Mouse (Mus musculus) embryonic facial prominence, embryonic 13.5 days (tissue): ENCODE results near the gene Ifna6. TPM values are rescaled to one million over a fixed set of nuclear protein-coding genes. Genes with fewer than 3 reads are reported as not detected.
A peak's percentile ranks its signal among the peaks of the same experiment; 100 is the strongest.
"Not testable (repeated sequence)": the region's sequence is repeated elsewhere in the genome, so short reads cannot be mapped to it uniquely, and the experiment has no call there.

Source experiments
- ATAC-seq: fragments of 200-750 bp; cut with Nextera tagmentation; 2 replicates; pipeline ENCODE4 v1.8.0; 2017; ENCODE audit warnings: low read depth; ENCODE audit not compliant: insufficient number of reproducible peaks, insufficient read depth, low FRiP score, low TSS enrichment
- H3K27ac ChIP-seq: fragments of 300-500 bp; sonication (generic); 2 replicates; pipeline ENCODE4 v1.5.1; 2015; ENCODE audit warnings: moderate library complexity, mild to moderate bottlenecking, inconsistent platforms
- H3K27me3 ChIP-seq: fragments of 300-500 bp; sonication (generic); 2 replicates; pipeline ENCODE4 v1.6.1; 2015; ENCODE audit warnings: mild to moderate bottlenecking, inconsistent platforms
- H3K36me3 ChIP-seq: fragments of 300-500 bp; sonication (generic); 2 replicates; pipeline ENCODE4 v1.6.1; 2015; ENCODE audit warnings: mild to moderate bottlenecking, inconsistent platforms
- H3K4me1 ChIP-seq: fragments of 300-500 bp; sonication (generic); 2 replicates; pipeline ENCODE4 v1.6.1; 2015; ENCODE audit warnings: inconsistent platforms
- H3K4me2 ChIP-seq: fragments of 300-500 bp; sonication (generic); 2 replicates; pipeline ENCODE4 v1.6.1; 2015; ENCODE audit warnings: moderate library complexity, mild to moderate bottlenecking, inconsistent platforms
- H3K4me3 ChIP-seq: fragments of 300-500 bp; sonication (generic); 2 replicates; pipeline ENCODE4 v1.5.1; 2015; ENCODE audit warnings: mild to moderate bottlenecking, inconsistent platforms
- H3K9ac ChIP-seq: fragments of 300-500 bp; sonication (generic); 2 replicates; pipeline ENCODE4 v1.6.1; 2015; ENCODE audit warnings: mild to moderate bottlenecking, inconsistent platforms
- H3K9me3 ChIP-seq: fragments of 300-500 bp; sonication (generic); 2 replicates; pipeline ENCODE4 v1.6.1; 2016; ENCODE audit warnings: inconsistent platforms
- WGBS: fragments of 180-500 bp; shearing (Covaris S2); methylation state at CpG from one replicate; pipeline ENCODE4 v1.1.7; 2015; ENCODE audit warnings: mixed read lengths; 5-methylcytosine and 5-hydroxymethylcytosine counted together
- polyA plus RNA-seq: library from polyadenylated mRNA; unstranded; fragments of >200 nt; fragmentation: Nextera tagmentation; extraction: Ambion mirVana; gene quantifications from 2 replicates; pipeline ENCODE4 v1.2.1, GENCODE M21; 2015

Ifna6 gene
- polyA plus RNA-seq, 1 experiment from 2014 or later = not detected

DNA sequence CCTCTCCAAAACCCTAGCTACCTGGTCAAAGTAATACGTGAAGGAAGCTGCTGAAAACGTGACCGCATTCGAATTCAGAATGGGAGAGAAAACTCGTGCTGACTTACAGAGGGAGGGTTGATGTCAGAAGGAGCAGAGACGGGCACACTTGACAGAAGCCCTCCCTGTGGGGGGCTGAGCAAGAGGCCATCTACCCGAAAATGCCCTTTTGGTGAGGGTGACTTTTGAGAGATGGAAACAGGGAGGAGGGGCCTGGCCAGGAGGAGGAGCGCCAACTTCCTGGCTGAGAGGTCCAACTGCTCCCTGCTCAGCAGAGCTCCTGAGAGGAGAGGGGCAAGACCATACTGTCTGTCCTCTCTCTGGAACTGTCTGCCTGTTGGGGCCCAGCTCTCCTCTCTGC, 22.0 kb upstream of the Ifna6 start, which contains the start of gene Gm13288:
Gm13288 (plus strand) TSS at position 301 of the 400 bp plus-strand sequence.
- peak within 1 kb of the TSS; percentile 45 for H3K4me2 ChIP-seq
- H3K4me1 ChIP-seq, H3K27me3 ChIP-seq, H3K36me3 ChIP-seq, H3K9me3 ChIP-seq, H3K27ac ChIP-seq, ATAC-seq: not testable (repeated sequence)
- no CpG with 5 or more reads among the region's 8 CpGs for WGBS
- H3K9ac ChIP-seq = 0 out of 2 replicates have a peak within 1 kb of the TSS, but pooled peaks have one; percentile 55
- peak within 1 kb of the TSS; percentile 32 for H3K4me3 ChIP-seq

DNA sequence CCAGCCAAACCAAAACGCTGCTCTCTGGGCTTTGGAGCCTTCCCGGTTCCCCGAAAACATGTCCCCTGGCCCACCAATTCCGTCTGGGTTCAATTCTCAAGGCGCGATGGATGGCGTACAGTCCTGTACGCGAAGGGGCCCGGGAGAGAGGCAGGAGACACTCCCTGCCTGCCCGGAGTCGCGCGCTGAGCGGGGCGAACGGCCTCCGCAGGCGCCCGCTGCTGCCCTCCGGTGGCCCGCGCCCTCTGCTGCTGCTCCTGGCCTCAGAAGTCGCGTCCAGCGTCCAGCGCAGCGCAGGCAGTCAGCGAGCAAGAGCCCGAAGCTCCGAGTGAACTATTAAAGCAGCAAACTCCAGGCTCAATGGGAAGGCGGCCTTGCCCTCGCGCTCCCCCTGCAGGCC, 21.5 kb upstream of the Ifna6 start:
- not testable (repeated sequence) for H3K9me3 ChIP-seq
- peak overlapping the region; percentile 32 for H3K4me3 ChIP-seq

DNA sequence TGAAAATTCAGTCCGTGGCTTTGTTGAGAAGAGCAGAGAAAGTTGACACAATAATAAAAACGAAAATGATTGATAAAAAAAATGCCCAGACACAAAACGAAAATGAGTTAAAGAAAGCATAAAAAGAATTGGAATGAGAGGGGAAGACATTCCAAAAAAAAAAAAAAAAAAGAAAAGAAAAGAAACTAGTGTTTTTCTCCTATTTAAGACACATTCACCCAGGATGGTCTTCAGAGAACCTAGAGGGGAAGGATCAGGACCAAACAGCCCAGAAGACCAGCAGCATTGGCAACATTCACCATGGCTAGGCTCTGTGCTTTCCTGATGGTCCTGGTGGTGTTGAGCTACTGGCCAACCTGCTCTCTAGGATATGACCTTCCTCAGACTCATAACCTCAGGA, 11.3 kb upstream of the Ifna6 start, which contains the start of gene Ifna7:
Ifna7 (plus strand) TSS at position 301 of the 400 bp plus-strand sequence.
- Histone ChIP-seq H3K4me3 (no peak within 1 kb of the TSS), H3K36me3 (no peaks in the 10 kb centered on the region), H3K27me3 (0 out of 2 replicates have a peak, but pooled peaks cover 3% of the 10 kb centered on the region), H3K9me3 (no peaks in the 10 kb centered on the region), H3K27ac (no peak within 1 kb of the TSS), H3K9ac (no peak within 1 kb of the TSS), H3K4me2 (no peak within 1 kb of the TSS), H3K4me1 (no peaks in the 10 kb centered on the region)
- WGBS = 63% methylated on average over 3 of the region's 3 CpGs
- ATAC-seq = no peak

More for the DNA sequence above, 21.5 kb upstream of the Ifna6 start:
- Histone ChIP-seq H3K4me2 (peak overlapping the region; percentile 45), H3K9ac (0 out of 2 replicates have a peak overlapping the region, but pooled peaks have one; percentile 55)
- H3K36me3 ChIP-seq, H3K27me3 ChIP-seq, ATAC-seq, H3K27ac ChIP-seq, H3K4me1 ChIP-seq: not testable (repeated sequence)
- 0% methylated on average over 13 of the region's 34 CpGs for WGBS

DNA sequence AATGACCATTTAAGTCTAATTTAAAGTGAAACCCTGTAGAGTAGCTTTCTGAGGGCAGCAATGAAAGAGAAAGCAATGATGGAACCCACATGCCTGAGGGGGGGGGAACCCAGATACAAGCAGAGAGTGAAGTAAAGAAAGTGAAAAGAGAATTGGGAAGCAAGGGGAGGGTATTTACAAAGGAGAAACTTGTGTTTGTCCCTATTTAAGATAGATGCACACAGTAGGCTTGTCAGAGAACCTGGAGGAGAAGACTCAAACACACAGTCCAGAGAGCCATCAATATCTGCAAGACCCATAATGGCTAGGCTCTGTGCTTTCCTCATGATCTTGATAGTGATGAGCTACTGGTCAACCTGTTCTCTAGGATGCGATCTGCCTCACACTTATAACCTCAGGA, 7.6 kb upstream of the Ifna6 start, which contains the start of gene Ifna11:
Ifna11 (plus strand) TSS at position 301 of the 400 bp plus-strand sequence.
- H3K4me1 ChIP-seq = no peaks in the 10 kb centered on the region
- ATAC-seq = no peak
- H3K9ac ChIP-seq = no peak within 1 kb of the TSS
- no peaks in the 10 kb centered on the region for H3K9me3 ChIP-seq
- H3K4me3 ChIP-seq = no peak within 1 kb of the TSS
- no peak within 1 kb of the TSS for H3K4me2 ChIP-seq
- no peak within 1 kb of the TSS for H3K27ac ChIP-seq
- WGBS = 91% methylated on average over 1 of the region's 1 CpGs
- H3K27me3 ChIP-seq = 0 out of 2 replicates have a peak, but pooled peaks cover 3% of the 10 kb centered on the region
- no peaks in the 10 kb centered on the region for H3K36me3 ChIP-seq

DNA sequence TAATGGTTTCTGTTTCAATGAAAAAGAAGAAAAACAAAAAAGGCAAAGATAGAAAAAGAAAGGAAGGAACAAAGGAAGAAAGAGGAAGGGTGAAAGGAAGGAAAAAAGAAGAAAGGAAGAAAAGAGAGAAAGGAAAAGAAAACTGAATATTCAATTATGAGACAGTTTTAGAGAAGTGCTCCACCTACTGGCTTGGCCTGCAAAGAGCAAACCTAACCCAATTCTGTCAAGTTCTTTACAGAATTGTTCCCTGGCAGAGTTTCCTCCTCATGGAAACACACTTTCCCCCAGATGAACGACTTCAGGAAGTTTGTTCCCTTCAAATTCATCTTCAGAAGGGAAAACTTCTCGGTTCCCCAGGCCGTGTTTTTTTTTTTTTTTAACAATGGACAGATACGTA, 4.2 kb upstream of the Ifna6 start:
- Histone ChIP-seq H3K27ac (no peak overlapping the region), H3K36me3 (no peaks in the 10 kb centered on the region), H3K9ac (no peak overlapping the region), H3K4me1 (no peaks in the 10 kb centered on the region), H3K9me3 (no peaks in the 10 kb centered on the region), H3K27me3 (0 out of 2 replicates have a peak, but pooled peaks cover 2% of the 10 kb centered on the region), H3K4me3 (no peak overlapping the region), H3K4me2 (no peak overlapping the region)
- no peak for ATAC-seq
- WGBS = 23% methylated on average over 4 of the region's 4 CpGs

DNA sequence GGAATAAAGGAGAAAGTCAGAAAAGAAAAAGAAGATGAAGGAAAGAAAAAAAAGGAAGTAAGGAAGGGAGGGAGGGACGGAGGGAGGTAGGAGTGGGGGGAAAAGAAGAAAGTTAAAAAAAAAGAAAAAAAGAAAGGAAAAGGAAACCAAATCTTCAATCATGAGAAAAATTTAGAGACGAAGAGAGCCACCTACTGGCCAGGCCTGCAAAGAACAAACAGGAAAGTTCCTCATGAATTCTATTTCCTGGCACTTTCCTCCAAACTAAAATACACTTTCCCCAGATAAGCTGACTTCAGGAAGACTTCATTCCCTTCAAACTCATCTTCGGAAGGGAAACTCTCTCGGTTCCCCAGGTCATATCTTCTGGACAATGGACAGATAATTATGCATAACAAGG, 3.3 kb downstream of the Ifna6 start:
- Histone ChIP-seq H3K4me1 (no peaks in the 10 kb centered on the region), H3K9me3 (no peaks in the 10 kb centered on the region), H3K27ac (no peak overlapping the region), H3K9ac (no peak overlapping the region), H3K27me3 (no peaks in the 10 kb centered on the region), H3K4me3 (no peak overlapping the region), H3K4me2 (no peak overlapping the region), H3K36me3 (no peaks in the 10 kb centered on the region)
- no peak for ATAC-seq
- WGBS = 25% methylated on average over 4 of the region's 4 CpGs

DNA sequence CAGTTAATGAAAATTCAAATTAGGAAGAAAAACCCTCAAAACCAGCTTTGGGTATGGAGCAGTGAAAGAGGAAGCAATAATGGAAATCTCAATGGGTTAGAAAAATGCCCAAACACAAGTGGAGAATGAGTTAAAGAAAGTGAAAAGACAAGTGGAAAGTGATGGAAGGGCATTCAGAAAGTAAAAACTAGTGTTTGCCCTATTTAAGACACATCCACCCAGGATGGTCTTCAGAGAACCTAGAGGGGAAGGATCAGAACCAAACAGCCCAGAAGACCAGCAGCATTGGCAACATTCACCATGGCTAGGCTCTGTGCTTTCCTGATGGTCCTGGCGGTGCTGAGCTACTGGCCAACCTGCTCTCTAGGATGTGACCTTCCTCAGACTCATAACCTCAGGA, 8.0 kb downstream of the Ifna6 start, which contains the start of gene Ifna5:
Ifna5 (plus strand) TSS at position 301 of the 400 bp plus-strand sequence.
- not testable (repeated sequence) for H3K4me1 ChIP-seq, H3K27ac ChIP-seq, H3K9ac ChIP-seq, H3K27me3 ChIP-seq, H3K9me3 ChIP-seq, H3K4me3 ChIP-seq, H3K4me2 ChIP-seq, H3K36me3 ChIP-seq, ATAC-seq
- 83% methylated on average over 1 of the region's 1 CpGs for WGBS

DNA sequence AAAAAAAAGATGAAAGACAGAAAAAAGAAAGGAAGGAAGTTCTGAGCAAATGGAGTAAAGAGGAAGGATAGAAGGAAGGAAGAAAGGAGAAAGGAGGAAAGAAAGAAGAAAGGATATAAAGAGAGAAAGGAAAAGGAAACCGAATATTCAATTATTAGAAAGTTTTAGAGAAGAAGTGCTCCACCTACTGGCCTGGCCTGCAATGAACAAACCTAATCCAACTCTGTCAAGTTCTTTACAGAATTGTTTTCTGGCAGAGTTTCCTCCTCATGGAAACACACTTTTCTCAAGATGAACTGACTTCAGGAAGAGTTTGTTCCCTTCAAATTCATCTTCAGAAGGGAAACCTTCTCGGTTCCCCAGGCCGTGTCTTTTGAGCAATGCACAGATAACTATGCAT, 11.6 kb downstream of the Ifna6 start:
- no peaks in the 10 kb centered on the region for H3K4me1 ChIP-seq
- H3K27ac ChIP-seq = no peak overlapping the region
- H3K9ac ChIP-seq = no peak overlapping the region
- no peaks in the 10 kb centered on the region for H3K36me3 ChIP-seq
- H3K4me3 ChIP-seq = no peak overlapping the region
- WGBS = 47% methylated on average over 3 of the region's 3 CpGs
- no peak overlapping the region for H3K4me2 ChIP-seq
- H3K9me3 ChIP-seq = no peaks in the 10 kb centered on the region
- no peak for ATAC-seq
- no peaks in the 10 kb centered on the region for H3K27me3 ChIP-seq

DNA sequence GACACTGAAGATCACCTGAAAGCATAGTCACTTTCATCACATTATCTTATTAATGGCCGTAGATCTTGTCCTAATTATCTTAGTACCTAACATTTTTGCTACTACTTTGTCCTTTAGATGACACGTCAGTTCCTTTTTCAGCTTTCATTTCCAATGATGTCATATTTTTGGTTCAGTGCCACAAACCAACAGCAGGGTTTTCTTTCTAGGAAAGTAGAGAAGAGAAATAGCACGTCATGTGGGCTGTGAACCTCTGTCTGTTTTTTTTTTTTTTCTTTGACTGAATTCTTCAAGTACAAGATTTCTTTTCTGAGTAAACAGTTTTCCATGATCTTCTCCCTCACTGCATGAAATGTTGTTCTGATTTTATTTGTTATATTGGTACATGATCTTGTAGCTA, 12.8 kb downstream of the Ifna6 start:
- H3K36me3 ChIP-seq = no peaks in the 10 kb centered on the region
- no peaks in the 10 kb centered on the region for H3K4me1 ChIP-seq
- H3K4me3 ChIP-seq = no peak overlapping the region
- H3K27me3 ChIP-seq = no peaks in the 10 kb centered on the region
- no peak overlapping the region for H3K27ac ChIP-seq
- no peaks in the 10 kb centered on the region for H3K9me3 ChIP-seq
- no peak for ATAC-seq
- no peak overlapping the region for H3K4me2 ChIP-seq
- WGBS = 70% methylated on average over 3 of the region's 3 CpGs
- no peak overlapping the region for H3K9ac ChIP-seq

DNA sequence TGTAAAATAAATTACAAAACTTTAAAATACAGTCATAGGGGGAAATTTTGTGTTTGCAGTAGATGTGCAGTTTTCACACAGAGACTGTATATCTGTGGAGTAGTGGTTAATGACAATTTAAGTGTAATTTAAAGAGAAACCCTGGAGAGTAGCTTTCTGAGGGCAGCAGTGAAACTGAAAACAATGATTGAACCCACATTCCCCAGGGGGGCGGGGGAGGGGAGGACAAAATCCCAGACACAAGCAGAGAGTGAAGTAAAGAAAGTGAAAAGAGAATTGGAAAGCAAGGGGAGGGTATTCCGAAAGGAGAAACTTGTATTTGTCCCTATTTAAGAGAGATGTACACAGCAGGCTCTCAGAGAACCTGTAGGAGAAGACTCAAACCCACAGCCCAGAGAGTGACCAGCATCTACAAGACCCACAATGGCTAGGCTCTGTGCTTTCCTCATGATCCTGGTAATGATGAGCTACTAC, 14.3 kb downstream of the Ifna6 start, which contains the start of gene Ifna4:
Ifna4 (plus strand) TSS at position 424 of the 474 bp plus-strand sequence.
- no peaks in the 10 kb centered on the region for H3K27me3 ChIP-seq
- ATAC-seq = no peak
- no peaks in the 10 kb centered on the region for H3K9me3 ChIP-seq
- no peak within 1 kb of the TSS for H3K4me3 ChIP-seq
- 34% methylated on average over 2 of the region's 2 CpGs for WGBS
- no peaks in the 10 kb centered on the region for H3K36me3 ChIP-seq
- no peak within 1 kb of the TSS for H3K9ac ChIP-seq
- H3K4me2 ChIP-seq = no peak within 1 kb of the TSS
- H3K27ac ChIP-seq = no peak within 1 kb of the TSS
- H3K4me1 ChIP-seq = no peaks in the 10 kb centered on the region

DNA sequence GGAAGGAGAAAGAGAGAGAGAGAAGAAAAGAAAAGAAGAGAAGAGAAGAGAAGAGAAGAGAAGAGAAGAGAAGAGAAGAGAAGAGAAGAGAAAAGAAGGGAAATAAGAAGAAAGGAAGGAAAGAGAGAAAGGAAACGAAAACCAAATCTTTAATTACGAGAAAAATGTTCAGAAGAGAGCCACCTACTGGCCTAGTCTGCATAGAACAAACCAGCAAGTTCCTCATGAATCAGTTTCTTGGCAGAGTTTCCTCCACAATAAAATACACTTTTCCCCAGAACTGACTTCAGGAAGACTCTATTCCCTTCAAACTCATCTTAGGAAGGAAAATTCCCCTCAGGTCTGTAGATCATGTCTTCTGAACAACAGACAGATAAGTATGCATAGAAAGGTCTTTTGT, 18.1 kb downstream of the Ifna6 start:
- no peak for ATAC-seq
- no peak overlapping the region for H3K9ac ChIP-seq
- 30% methylated on average over 2 of the region's 2 CpGs for WGBS
- H3K36me3 ChIP-seq = no peaks in the 10 kb centered on the region
- H3K9me3 ChIP-seq = no peaks in the 10 kb centered on the region
- H3K4me1 ChIP-seq = no peaks in the 10 kb centered on the region
- no peak overlapping the region for H3K4me3 ChIP-seq
- no peak overlapping the region for H3K27ac ChIP-seq
- no peak overlapping the region for H3K4me2 ChIP-seq
- no peaks in the 10 kb centered on the region for H3K27me3 ChIP-seq

DNA sequence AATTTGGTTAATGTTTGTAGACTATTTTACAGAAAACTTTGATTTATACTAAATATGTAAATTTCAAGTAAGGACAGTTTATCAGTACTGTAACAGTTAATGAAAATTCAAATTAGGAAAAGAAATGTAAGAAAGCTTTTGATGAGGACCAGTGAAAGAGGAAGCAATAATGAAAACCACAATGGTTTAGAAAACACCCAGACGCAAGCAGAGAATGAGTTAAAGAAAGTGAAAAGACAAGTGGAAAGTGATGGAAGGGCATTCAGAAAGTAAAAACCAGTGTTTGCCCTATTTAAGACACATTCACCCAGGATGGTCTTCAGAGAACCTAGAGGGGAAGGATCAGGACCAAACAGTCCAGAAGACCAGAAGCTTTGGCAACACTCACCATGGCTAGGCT, 22.5 kb downstream of the Ifna6 start, which contains the start of gene Ifna1:
Ifna1 (plus strand) TSS at position 390 of the 400 bp plus-strand sequence.
- Histone ChIP-seq H3K36me3 (no peaks in the 10 kb centered on the region), H3K27ac (no peak within 1 kb of the TSS), H3K9ac (no peak within 1 kb of the TSS), H3K4me3 (no peak within 1 kb of the TSS), H3K4me2 (no peak within 1 kb of the TSS), H3K9me3 (no peaks in the 10 kb centered on the region), H3K4me1 (no peaks in the 10 kb centered on the region), H3K27me3 (no peaks in the 10 kb centered on the region)
- no peak for ATAC-seq
- 70% methylated on average over 1 of the region's 1 CpGs for WGBS
